Mouse (Mus musculus) erythroblast, embryonic 14.5 days (primary cell): Measurements from ENCODE around the gene Stx5a. TPM values are rescaled to one million over a fixed set of nuclear protein-coding genes. Genes with fewer than 3 reads are reported as not detected.

Experiments
- H3K27me3 ChIP-seq: 2 replicates; pipeline ENCODE4 v1.6.1; 2012; ENCODE audit warnings: inconsistent platforms; ENCODE audit not compliant: control insufficient read depth
- H3K36me3 ChIP-seq: 2 replicates; pipeline ENCODE4 v1.6.1; 2012; ENCODE audit warnings: mild to moderate bottlenecking, inconsistent platforms; ENCODE audit not compliant: control insufficient read depth
- H3K4me1 ChIP-seq: 2 replicates; pipeline ENCODE4 v1.6.1; 2012; ENCODE audit warnings: inconsistent platforms; ENCODE audit not compliant: control insufficient read depth
- H3K4me3 ChIP-seq: replicated peaks from 2 replicates; pipeline ENCODE3; 2012; ENCODE audit warnings: moderate library complexity, mild to moderate bottlenecking, inconsistent platforms
- H3K9me3 ChIP-seq: 2 replicates; pipeline ENCODE4 v1.6.1; 2012; ENCODE audit warnings: low read length, inconsistent platforms, mixed read lengths; ENCODE audit not compliant: control insufficient read depth
- GATA1 ChIP-seq: IDR thresholded peaks from 2 replicates; pipeline ENCODE4 v1.6.1; 2012; ENCODE audit warnings: low read length, inconsistent platforms, mixed read lengths
- TAL1 ChIP-seq: IDR thresholded peaks from 3 replicates; pipeline ENCODE4 v1.6.1; 2012; ENCODE audit warnings: low read length, inconsistent platforms, mixed read lengths
- polyA plus RNA-seq: library from polyadenylated mRNA; stranded (reverse); fragments of >175 nt; gene quantifications from 2 replicates; pipeline ENCODE4 v1.2.3, GENCODE M21; 2012

Stx5a gene
- polyA plus RNA-seq, 1 experiment = 3.6 TPM

GRCm38 (mm10) chr19:8774086-8774835 is 33.0 kb downstream of the Stx5a start, which contains the start of gene Tmem179b:
Gene Tmem179b (minus strand): TSS chr19:8774467.
- Histone ChIP-seq H3K27me3 (no peaks in the 10 kb centered on the region), H3K36me3 (peaks cover 75% of the 10 kb centered on the region), H3K9me3 (no peaks in the 10 kb centered on the region), H3K4me1 (peaks cover 55% of the 10 kb centered on the region), H3K4me3 (peak within 1 kb of the TSS; percentile 91)
- TF ChIP-seq GATA1 (no peak), TAL1 (no peak)

GRCm38 (mm10) chr19:8774951-8775421 is 33.8 kb downstream of the Stx5a start:
- Histone ChIP-seq H3K4me1 (peaks cover 55% of the 10 kb centered on the region), H3K36me3 (peaks cover 73% of the 10 kb centered on the region)
- TF ChIP-seq GATA1 (no peak), TAL1 (no peak)

GRCm38 (mm10) chr19:8786008-8786781 is 45.0 kb downstream of the Stx5a start, which contains the start of gene Taf6l:
Gene Taf6l (minus strand): TSS chr19:8786417.
- Histone ChIP-seq H3K4me3 (peak within 1 kb of the TSS; percentile 91), H3K9me3 (no peaks in the 10 kb centered on the region), H3K27me3 (no peaks in the 10 kb centered on the region), H3K4me1 (peaks cover 26% of the 10 kb centered on the region), H3K36me3 (peaks cover 39% of the 10 kb centered on the region)
- TF ChIP-seq TAL1 (no peak), GATA1 (no peak)

More at GRCm38 (mm10) chr19:8774951-8775421, 33.8 kb downstream of the Stx5a start:
- H3K9me3 ChIP-seq = no peaks in the 10 kb centered on the region
- H3K4me3 ChIP-seq = peak overlapping the region; percentile 91
- no peaks in the 10 kb centered on the region for H3K27me3 ChIP-seq

GRCm38 (mm10) chr19:8788521-8788920 is 47.3 kb downstream of the Stx5a start:
- Histone ChIP-seq H3K27me3 (no peaks in the 10 kb centered on the region), H3K4me1 (peaks cover 31% of the 10 kb centered on the region), H3K9me3 (peaks cover 6% of the 10 kb centered on the region), H3K36me3 (peaks cover 34% of the 10 kb centered on the region), H3K4me3 (no peak overlapping the region)
- TF ChIP-seq TAL1 = peak; percentile 21; the same call in 1 of the 3 replicates
- no peak for TF ChIP-seq GATA1

GRCm38 (mm10) chr19:8789171-8789570 is 48.0 kb downstream of the Stx5a start:
- no peak overlapping the region for H3K4me3 ChIP-seq
- peaks cover 6% of the 10 kb centered on the region for H3K9me3 ChIP-seq
- peaks cover 34% of the 10 kb centered on the region for H3K36me3 ChIP-seq
- H3K27me3 ChIP-seq = no peaks in the 10 kb centered on the region
- H3K4me1 ChIP-seq = peaks cover 29% of the 10 kb centered on the region
- TF ChIP-seq GATA1 (no peak), TAL1 (no peak)

GRCm38 (mm10) chr19:8790171-8790570 is 49.0 kb downstream of the Stx5a start:
- peaks cover 42% of the 10 kb centered on the region for H3K36me3 ChIP-seq
- peaks cover 6% of the 10 kb centered on the region for H3K9me3 ChIP-seq
- no peaks in the 10 kb centered on the region for H3K27me3 ChIP-seq
- peaks cover 24% of the 10 kb centered on the region for H3K4me1 ChIP-seq
- H3K4me3 ChIP-seq = no peak overlapping the region
- TF ChIP-seq TAL1 (no peak), GATA1 (no peak)

- Histone ChIP-seq H3K4me1 (peaks cover 60% of the 10 kb centered on the region), H3K4me3 (peak within 1 kb of the TSS; percentile 92), H3K9me3 (peaks cover 2% of the 10 kb centered on the region), H3K27me3 (no peaks in the 10 kb centered on the region), H3K36me3 (peaks cover 31% of the 10 kb centered on the region)
- TF ChIP-seq TAL1 (no peak), GATA1 (no peak)
Observed at GRCm38 (mm10) chr19:8798264-8798946, 57.2 kb downstream of the Stx5a start, which contains the start of gene Polr2g. Gene Polr2g (minus strand): TSS chr19:8798577.

- TF ChIP-seq GATA1 = no peak
- no peak for TF ChIP-seq TAL1
- Histone ChIP-seq H3K4me3 (peak overlapping the region; percentile 92), H3K9me3 (no peaks in the 10 kb centered on the region), H3K4me1 (peaks cover 65% of the 10 kb centered on the region), H3K27me3 (no peaks in the 10 kb centered on the region), H3K36me3 (peaks cover 30% of the 10 kb centered on the region)
Observed at GRCm38 (mm10) chr19:8798947-8799315, 57.7 kb downstream of the Stx5a start.
